Mouse (Mus musculus) MEL (cell line): ENCODE results near the gene Gxylt2.

Experiments
- BHLHE40 ChIP-seq: IDR thresholded peaks from 2 replicates; pipeline ENCODE4 v1.6.1; 2012; ENCODE audit warnings: low read depth, mild to moderate bottlenecking, inconsistent platforms, low read length, improper control_type of control experiment, borderline replicate concordance
- CTCF ChIP-seq, 3 experiments: IDR thresholded peaks in 2 of 3; conservative IDR thresholded peaks in 1 of 3; 2 replicates each; pipeline ENCODE4 v1.5.1; 2011 to 2012; ENCODE audit warnings: low read length in 3 of 3, low read depth in 2 of 3, mild to moderate bottlenecking in 2 of 3, improper control_type of control experiment in 1 of 3, inconsistent platforms in 1 of 3, mixed read lengths in 1 of 3, moderate library complexity in 1 of 3; ENCODE audit not compliant: control insufficient read depth in 1 of 3, insufficient read depth in 1 of 3, poor library complexity in 1 of 3, severe bottlenecking in 1 of 3
- EP300 ChIP-seq, 2 experiments: IDR thresholded peaks; 2 replicates each; pipeline ENCODE4 v1.6.1; 2011; ENCODE audit warnings: improper control_type of control experiment in 2 of 2, low read length in 2 of 2, low read depth in 1 of 2, mild to moderate bottlenecking in 1 of 2
- HCFC1 ChIP-seq: IDR thresholded peaks from 2 replicates; pipeline ENCODE4 v1.6.1; 2012; ENCODE audit warnings: low read depth, mild to moderate bottlenecking, inconsistent platforms, low read length, improper control_type of control experiment, moderate library complexity
- MAX ChIP-seq: IDR thresholded peaks from 2 replicates; pipeline ENCODE4 v1.6.1; 2011; ENCODE audit warnings: low read length, improper control_type of control experiment
- MAZ ChIP-seq: IDR thresholded peaks from 2 replicates; pipeline ENCODE4 v1.6.1; 2012; ENCODE audit warnings: low read depth, mild to moderate bottlenecking, inconsistent platforms, low read length, improper control_type of control experiment
- POLR2A ChIP-seq, 2 experiments: IDR thresholded peaks; 2 replicates each; pipeline ENCODE4 v1.6.1; 2011 to 2012; ENCODE audit warnings: low read length in 2 of 2, mild to moderate bottlenecking in 2 of 2, control low read depth in 1 of 2, improper control_type of control experiment in 1 of 2, low read depth in 1 of 2, moderate library complexity in 1 of 2; ENCODE audit not compliant: control insufficient read depth in 1 of 2, insufficient read depth in 1 of 2, poor library complexity in 1 of 2
- SMC3 ChIP-seq: IDR thresholded peaks from 2 replicates; pipeline ENCODE4 v1.6.1; 2011; ENCODE audit warnings: low read depth, low read length, improper control_type of control experiment
- USF2 ChIP-seq, 2 experiments: IDR thresholded peaks; 2 replicates each; pipeline ENCODE4 v1.6.1; 2011 to 2012; ENCODE audit warnings: improper control_type of control experiment in 2 of 2, low read length in 2 of 2, borderline replicate concordance in 1 of 2, inconsistent platforms in 1 of 2, low read depth in 1 of 2, mild to moderate bottlenecking in 1 of 2; ENCODE audit not compliant: insufficient read depth in 1 of 2
- ZKSCAN1 ChIP-seq: IDR thresholded peaks from 2 replicates; pipeline ENCODE4 v1.6.1; 2012; ENCODE audit warnings: low read depth, mild to moderate bottlenecking, inconsistent platforms, low read length, improper control_type of control experiment, moderate library complexity
- ZNF384 ChIP-seq: IDR thresholded peaks from 2 replicates; pipeline ENCODE4 v1.6.1; 2012; ENCODE audit warnings: low read depth, mild to moderate bottlenecking, inconsistent platforms, low read length, improper control_type of control experiment

GRCm38 (mm10) chr6:100802381-100803083 is 98.0 kb downstream of the Gxylt2 start:
- TF ChIP-seq USF2 (IDR thresholded peaks at IDR 0.05; ENCODE audit: borderline replicate concordance in 1 of 2, insufficient read depth in 1 of 2, low read depth in 1 of 2, low read length in 2 of 2) (no peak), POLR2A (IDR thresholded peaks at IDR 0.05; ENCODE audit: control insufficient read depth in 1 of 2, insufficient read depth in 1 of 2, low read depth in 1 of 2, low read length in 2 of 2, poor library complexity in 1 of 2) (no peak), SMC3 (no peak), EP300 (IDR thresholded peaks at IDR 0.05; ENCODE audit: low read depth in 1 of 2, low read length in 2 of 2) (no peak), CTCF (IDR thresholded peaks at IDR 0.05 in 2 of 3, conservative IDR thresholded peaks at IDR 0.05 in 1 of 3; ENCODE audit: control insufficient read depth in 1 of 3, insufficient read depth in 1 of 3, low read depth in 2 of 3, low read length in 3 of 3, poor library complexity in 1 of 3, severe bottlenecking in 1 of 3) (no peak), HCFC1 (no peak), MAX (no peak), BHLHE40 (no peak), MAZ (no peak), ZNF384 (no peak), ZKSCAN1 (no peak)
